Mouse (Mus musculus) cerebellum, adult 2 months (tissue): ENCODE measurements at regions not wholly inside any gene's neighbourhood (a gene's known extent, or its start where the extent isn't known, plus 50 kb on each side); places are given as distances from the start of the nearest gene placed in this dataset.
A peak's percentile ranks its signal among the peaks of the same experiment; 100 is the strongest.

Experiments
- DNase-seq, 2 experiments: peaks; one replicate each; pipeline ENCODE4 v3.0.0; 2021
- H3K27ac ChIP-seq: fragments of 200-500 bp; 2 replicates; pipeline ENCODE4 v1.5.1; 2012; ENCODE audit warnings: low read length, control low read depth, inconsistent platforms; ENCODE audit not compliant: insufficient read depth
- H3K27me3 ChIP-seq: fragments of 200-500 bp; 2 replicates; pipeline ENCODE4 v1.6.1; 2012; ENCODE audit warnings: inconsistent platforms, mild to moderate bottlenecking, low read length, moderate library complexity; ENCODE audit not compliant: control insufficient read depth, insufficient read depth
- H3K4me1 ChIP-seq: fragments of 200-500 bp; 2 replicates; pipeline ENCODE4 v1.6.1; 2011; ENCODE audit warnings: low read length; ENCODE audit not compliant: control insufficient read depth, insufficient read depth
- H3K4me3 ChIP-seq: fragments of 200-500 bp; replicated peaks from 2 replicates; pipeline ENCODE3; 2011; ENCODE audit warnings: mild to moderate bottlenecking, low read depth, low read length, control low read depth; ENCODE audit not compliant: insufficient read depth
- CTCF ChIP-seq: fragments of 200-500 bp; IDR thresholded peaks from 2 replicates; pipeline ENCODE4 v1.5.1; 2011; ENCODE audit warnings: low read depth, mild to moderate bottlenecking, control low read depth, low read length, moderate library complexity, borderline replicate concordance; ENCODE audit not compliant: insufficient read depth
- POLR2A ChIP-seq: fragments of 200-500 bp; IDR thresholded peaks from 2 replicates; pipeline ENCODE4 v1.6.1; 2011; ENCODE audit warnings: low read length, control low read depth, borderline replicate concordance; ENCODE audit not compliant: insufficient read depth
- WGBS: fragments of 180-500 bp; shearing (Covaris S2); methylation state at CpG from one replicate; pipeline ENCODE4 v1.1.7; 2018; 5-methylcytosine and 5-hydroxymethylcytosine counted together

DNA sequence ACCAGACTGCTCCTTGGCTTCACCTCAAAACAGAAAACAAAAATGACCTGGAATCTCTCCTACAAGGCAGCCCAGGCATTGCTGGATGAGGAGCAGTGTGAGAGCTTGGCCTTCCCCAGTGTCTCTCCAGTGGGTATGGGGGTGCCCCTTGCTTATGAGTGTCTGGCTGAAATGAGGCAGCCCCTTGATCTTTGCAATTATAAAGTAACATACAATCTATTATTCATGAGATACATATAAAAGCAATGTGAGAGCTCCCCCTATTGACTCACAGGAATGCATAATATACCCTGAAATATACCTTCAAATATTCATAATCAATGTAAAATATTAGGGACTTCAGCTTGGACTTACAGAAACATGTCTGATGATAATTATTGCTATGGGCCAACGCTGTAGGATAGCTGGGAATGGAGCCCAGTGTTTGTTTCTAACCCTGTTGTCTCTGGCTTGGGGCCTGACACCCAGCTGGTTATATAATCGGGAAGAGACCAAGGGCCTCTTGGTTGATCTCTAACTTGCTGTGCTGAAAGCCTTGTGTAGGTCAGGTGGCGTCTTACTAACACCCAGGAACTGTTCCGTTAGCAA lies 52.9 kb upstream of the Eya4 start:
- Histone ChIP-seq H3K4me3 (no peak overlapping the region), H3K27me3 (no peaks in the 10 kb centered on the region), H3K4me1 (peaks cover 3% of the 10 kb centered on the region; the same call in 1 of the 2 replicates), H3K27ac (no peak overlapping the region)
- TF ChIP-seq CTCF (0 out of 2 replicates have a peak, but pooled peaks have one; percentile 2), POLR2A (no peak)
- 9% methylated on average over 4 of the region's 4 CpGs for WGBS
- DNase-seq: peak; percentile 16 to 22
